Mouse (Mus musculus) right cerebral cortex, adult 18-20 months (tissue): Measurements from ENCODE around the gene Rpl9-ps6.

Experiments used
- DNase-seq: peaks from one replicate; pipeline ENCODE4 v3.0.0; 2022; ENCODE audit warnings: mixed read lengths

Rpl9-ps6 gene

DNA sequence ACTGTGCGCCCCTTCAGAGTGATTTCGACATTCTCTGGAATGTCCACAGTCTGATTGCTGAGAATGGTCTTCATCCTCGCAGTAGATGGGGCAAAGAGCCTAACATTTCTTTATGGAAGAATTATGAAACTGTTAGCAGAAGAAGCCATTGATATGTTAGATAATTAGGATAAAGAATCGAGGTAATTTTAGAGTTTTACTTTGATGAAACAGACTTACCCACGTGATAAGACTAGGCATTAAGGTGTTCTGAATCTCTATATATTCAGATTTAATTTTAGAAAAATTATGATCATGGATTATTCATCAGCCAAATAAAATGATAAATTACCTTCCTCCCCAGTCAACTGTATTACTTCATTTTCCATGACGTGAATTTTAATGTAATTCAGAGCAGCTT lies at the start of gene Rpl9-ps6:
Gene Rpl9-ps6 (minus strand): TSS at position 101 of the 400 bp plus-strand sequence.
- no peak for DNase-seq

DNA sequence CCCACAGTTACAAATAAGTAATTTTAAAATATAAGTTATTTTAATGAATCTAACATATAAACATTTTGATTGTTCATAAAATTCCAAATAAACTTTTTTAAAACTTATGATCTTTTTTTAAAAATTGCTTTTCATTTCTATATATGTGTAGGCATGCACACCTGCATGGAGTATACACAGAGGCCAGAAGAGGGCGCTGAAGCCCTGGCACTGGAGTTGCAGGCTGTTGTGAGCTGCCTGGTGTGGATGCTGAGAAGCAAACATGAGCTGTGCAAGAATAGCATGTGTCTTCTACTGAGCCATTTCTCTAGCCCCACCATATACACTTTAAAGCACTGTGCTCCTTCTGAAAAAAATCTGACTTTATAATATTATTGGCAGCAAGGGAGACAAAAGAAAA lies 46.1 kb upstream of the Rpl9-ps6 start:
- DNase-seq: no peak

DNA sequence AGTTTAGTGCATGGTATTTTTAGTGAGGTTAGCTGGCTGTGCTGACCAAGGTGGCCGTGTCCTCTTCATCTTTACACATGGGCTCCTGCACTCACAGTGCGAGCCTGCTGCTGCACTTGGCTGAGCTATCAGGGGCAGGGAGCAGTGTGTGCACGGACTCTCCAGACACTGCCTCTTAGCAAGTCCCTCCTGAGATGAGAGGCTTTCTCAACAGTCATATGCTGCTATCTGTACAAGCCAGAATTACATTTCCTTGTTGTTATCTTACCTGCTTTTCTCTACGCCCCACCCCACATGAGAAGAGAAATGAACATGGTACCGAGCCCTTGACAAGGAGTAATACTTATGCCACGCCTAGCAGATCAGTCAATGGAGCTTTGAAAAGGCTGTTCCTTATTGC lies 44.6 kb upstream of the Rpl9-ps6 start:
- no peak for DNase-seq

DNA sequence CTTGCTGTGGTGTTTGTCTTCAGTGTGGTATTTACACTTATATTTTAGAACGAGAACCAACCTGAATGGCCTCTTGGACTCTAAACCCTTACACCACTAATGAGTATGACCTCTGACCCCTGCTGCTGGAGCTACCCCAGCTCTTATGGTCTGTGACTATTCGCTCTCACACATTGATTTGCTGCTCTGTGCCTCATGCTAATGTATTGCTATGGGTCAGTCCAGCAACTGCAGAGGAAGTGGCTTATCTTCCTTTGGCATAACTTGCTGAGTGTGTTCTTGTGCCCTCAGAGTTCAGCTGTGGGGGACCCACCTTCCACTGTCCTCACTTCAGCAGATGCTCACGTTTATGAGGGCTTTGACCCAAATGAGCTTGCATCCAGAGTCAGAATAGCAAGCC lies 43.9 kb upstream of the Rpl9-ps6 start:
- DNase-seq: no peak

DNA sequence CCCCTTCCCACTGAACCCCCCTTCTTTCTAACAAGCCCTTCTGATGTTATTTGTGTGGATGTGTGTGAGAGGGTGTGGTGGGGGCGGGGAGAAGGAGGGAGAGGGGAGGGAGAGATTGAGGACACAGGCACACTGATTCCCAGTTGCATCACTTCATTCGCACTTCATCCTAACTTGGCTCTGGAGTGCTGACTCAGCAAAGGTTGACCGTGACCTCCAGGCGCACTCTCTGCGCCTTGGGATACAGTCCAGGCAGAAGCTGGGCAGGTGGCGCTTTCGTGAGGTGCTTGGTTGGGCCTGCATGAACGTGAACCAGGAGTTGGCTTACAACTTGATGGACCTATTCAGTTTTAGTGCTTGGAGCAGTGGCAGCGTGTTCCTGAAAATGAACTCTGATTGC lies 41.1 kb upstream of the Rpl9-ps6 start:
- no peak for DNase-seq

DNA sequence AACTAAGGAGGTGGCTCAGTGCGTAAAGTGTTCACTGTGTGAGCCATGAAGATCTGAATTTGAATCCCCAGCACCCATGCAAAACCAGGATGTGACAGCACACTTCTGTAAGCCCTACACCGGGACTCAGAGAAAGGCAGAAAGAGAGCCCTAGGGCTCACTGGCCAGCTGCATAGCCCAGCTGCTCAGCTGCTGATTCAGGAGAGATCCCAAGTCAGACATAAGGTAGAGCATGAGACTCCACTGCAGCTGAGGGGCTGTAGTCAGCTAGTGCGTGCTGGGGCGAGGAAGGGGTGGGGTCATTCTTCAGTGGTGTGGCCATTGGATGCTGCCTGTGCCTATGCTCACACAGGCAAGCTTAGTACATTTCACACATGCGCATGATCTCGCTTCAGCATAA lies 40.7 kb upstream of the Rpl9-ps6 start:
- no peak for DNase-seq

DNA sequence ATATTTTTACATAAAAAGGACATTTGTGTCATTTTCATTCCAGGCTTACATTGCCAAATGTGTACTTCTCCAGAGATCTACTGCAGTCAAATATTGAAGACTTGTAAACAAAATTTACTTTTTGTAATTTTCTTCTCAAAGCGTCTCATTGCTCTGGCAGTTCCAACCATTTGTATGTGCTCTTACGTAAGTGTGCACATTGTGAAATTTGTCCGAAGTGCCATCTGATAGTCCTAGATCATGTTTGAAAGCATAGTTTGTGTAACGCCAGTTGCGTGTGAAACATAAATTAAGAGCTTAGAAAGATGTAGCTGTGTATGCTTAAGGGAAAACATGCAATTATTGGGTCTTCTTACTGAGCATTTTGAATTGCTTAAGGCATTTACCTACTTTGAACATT lies 40.1 kb upstream of the Rpl9-ps6 start:
- DNase-seq: no peak

DNA sequence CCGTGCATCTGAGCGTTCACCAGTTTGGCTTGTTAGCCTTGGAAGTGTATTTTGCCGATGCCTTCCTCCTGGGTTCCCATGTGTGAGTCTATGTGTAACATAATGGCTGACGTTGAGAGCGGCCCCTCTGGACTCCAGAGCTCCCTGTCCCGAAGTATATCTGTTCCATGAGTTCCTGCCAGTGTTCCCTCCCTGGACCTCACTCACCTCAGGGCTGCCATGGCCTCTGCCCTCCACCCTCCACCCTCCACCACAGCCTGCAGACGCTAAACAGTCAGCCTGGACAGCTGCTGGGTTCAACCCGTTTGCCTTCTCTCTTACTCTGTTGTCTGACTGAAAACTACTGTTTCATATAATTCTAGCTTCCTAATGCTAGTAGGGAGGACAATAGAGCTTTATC lies 39.7 kb upstream of the Rpl9-ps6 start:
- DNase-seq: no peak

DNA sequence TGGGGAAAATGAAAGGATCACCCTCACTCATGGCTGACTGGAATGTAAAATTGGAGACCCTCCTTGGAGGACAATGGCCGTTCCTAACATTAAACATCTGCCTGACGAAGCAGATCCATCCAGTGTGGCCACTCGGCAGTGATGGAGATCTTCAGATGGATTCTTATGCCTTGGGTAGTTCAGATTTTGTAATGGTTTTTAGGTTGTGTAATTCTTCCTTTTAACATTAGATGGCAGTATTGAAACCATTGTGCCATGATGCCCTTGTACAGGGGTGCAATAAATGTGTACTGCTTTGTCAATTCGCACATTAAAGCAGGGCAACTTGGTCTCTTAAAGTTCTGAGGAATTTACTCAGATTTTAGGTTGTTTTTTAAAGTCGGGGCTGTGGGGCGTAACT lies 35.0 kb upstream of the Rpl9-ps6 start:
- DNase-seq: no peak

DNA sequence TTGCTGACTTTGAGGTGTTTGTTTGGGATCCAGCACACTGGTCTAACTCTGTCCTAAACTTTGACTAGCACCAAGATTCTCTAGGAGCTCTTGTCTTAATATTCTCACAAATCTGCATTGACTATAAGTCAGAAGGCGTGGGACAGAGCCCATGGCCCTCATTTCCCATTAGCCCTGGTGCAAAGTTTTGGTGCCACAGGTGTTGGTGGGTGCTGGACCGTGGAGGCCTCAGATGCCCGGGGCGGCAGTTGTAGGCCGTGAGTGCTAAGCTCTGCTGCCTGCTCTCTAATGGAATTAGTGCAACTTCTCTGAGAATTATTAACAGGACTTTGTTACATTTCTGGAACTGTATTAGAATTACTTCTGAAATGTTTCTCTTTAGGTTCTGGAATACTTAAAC lies 31.6 kb upstream of the Rpl9-ps6 start:
- DNase-seq: no peak

DNA sequence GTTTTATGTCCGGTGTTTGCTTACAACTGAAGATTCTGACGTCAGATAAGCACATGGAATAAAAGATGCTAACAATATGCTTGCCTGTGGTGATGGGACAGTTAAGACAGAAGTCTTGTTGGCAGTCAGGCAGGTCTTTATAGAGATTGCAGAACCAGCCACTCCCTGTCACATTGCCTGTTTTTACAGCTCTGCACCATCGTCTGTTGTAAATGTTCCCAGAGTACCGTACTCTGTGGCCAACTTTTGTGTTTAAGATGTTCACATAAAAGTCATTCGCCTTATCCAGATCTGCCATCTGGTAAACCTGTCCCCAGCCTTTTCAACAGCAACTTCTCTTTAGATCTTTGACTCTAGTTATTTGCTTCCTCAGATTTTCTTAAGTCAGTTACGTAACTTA lies 31.0 kb upstream of the Rpl9-ps6 start:
- peak; percentile 17 for DNase-seq

DNA sequence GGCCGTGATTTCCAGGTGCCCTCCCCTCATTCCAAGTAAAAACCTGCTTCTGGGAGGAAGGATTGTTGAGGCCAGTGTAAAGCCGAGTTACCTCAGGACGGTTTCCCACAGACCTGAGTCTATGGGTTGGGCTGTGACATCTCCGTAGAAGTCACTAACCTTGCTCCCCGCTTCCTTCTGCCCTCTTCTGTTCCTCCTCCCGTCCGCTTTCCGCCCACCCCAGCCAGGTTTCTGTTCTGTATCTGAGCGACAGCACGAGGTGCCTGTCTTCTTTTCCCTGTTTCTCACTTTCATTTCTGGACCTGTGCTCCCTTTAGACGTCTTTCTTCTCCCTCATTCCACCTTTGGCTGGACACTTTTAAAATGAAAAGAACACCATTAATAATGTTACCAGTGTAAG lies 28.7 kb upstream of the Rpl9-ps6 start:
- no peak for DNase-seq

DNA sequence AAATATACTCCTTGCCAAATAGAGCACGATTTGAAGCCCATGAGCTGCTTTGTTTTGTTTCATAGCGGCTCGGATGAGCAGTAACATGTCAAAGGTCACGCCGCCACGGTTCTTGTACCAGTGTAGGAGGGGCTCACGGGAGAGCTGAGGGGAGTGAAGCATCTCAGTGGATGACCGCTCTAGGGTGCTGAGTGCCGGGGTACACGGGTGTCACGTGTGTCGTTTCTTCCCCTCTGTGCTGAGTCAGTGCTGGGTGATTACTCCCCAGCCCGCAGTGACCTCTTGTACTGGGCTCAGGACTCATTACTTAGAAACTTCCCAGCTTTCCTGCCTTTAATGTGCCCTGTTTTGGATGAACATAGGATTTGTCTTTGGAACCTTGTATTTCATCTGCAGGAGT lies 28.2 kb upstream of the Rpl9-ps6 start:
- DNase-seq: no peak

DNA sequence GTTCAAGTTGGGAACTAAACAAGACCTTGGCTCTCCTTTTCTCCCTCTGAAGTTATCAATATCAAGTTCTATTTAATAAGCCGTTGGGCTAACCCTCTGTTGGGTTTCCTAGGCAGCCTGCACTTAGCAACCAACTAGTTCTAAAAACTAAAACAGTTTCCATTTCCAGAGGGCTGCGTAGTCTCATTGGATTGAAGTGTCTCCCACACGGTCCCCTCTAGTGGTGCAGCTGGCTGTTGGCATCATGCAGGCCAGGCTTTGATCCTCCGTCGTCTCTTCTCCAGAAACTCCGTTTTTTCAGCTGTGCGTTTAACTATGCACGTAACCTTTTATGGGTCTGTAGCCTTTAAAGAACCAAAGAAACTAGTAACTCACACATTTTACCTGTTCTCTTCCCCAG lies 27.1 kb upstream of the Rpl9-ps6 start:
- DNase-seq: peak; percentile 33

DNA sequence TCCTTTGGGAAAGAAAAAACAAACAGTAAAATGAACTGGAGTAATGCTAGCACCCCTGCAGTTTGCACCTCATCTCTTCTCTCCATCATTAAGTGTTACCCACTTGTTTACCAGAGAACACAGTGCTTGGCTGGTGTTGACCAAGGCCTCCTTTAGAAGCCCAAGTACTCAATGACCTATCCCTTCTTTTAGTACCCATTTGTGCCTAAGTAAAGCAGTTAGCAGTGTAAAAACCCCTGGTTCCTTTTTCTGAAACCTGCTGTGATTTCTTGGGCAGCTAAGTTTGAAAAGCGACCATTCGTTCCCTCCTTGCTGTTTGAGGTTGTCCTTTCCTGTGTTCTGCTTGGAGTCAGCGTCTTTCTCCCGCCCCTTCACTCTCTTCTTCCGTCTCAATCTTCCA lies 26.6 kb upstream of the Rpl9-ps6 start:
- DNase-seq: no peak

DNA sequence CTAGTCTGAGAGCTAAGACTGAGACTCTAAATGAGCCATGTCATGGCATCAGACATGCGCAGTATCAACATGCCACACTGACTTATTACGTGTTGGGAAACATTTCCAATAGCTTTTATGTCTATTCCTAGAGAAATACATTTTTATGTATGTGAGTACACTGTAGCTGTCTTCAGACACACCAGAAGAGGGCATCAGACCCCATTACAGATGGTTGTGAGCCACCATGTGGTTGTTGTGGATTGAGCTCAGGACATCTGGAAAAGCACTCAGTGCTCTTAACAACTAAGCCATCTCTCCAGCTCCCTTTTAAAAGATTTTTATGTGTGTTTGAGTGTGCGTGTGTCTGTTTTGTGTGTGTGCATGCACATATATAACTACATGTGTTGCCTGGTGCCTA lies 26.0 kb upstream of the Rpl9-ps6 start:
- DNase-seq: no peak

DNA sequence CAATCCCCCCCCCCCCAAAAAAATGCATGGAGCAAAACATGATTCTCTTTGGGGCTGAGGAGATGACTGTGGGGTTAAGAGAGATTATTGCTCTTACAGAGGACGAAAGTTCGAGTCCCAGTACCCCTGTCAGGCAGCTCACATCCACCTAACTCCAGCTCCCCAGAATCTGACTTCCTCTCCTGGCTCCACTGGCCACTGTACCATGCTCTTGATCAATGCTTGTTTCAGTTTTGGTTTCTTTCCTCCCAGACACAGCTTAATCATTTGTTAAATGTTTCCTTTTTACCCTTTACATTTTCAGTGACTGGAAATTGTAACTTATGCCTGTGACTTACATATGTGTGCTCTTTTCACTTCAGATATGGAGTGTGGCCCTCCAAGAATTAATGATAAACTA lies 24.6 kb upstream of the Rpl9-ps6 start:
- DNase-seq: no peak

DNA sequence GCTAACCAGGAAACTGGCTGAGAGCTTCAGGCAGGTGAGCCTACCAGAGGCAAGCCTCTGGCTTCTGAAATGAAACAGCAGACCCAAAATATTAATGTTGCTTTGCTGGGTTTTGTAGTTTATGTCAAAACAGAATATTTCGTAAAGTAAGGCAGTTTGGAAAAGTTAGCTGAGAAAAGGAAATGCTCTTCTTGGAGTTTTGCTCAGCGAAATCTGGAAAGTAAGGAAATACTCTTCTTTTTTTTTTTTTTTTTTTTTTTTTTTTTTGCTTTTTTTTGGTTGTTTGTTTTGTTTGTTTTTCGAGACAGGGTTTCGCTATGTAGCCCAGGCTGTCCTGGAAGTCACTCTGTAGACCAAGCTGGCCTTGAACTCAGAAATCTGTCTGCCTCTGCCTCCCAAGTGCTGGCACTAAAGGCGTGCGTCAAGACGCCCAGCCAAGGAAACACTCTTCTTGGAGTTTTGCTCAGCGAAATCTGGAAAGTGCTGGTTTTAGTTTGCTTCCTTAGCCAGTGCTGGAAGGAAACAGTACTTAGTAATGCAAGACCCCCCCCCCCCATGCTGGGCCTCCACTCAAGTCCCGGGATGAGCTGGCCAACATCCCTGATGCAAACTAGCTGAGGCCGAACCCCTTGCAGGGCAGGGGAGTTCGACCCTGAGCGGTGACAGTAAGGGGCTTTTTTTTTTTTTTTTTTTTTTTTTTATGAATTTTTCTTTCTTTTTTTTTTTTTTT lies 23.0 kb upstream of the Rpl9-ps6 start:
- no peak for DNase-seq

DNA sequence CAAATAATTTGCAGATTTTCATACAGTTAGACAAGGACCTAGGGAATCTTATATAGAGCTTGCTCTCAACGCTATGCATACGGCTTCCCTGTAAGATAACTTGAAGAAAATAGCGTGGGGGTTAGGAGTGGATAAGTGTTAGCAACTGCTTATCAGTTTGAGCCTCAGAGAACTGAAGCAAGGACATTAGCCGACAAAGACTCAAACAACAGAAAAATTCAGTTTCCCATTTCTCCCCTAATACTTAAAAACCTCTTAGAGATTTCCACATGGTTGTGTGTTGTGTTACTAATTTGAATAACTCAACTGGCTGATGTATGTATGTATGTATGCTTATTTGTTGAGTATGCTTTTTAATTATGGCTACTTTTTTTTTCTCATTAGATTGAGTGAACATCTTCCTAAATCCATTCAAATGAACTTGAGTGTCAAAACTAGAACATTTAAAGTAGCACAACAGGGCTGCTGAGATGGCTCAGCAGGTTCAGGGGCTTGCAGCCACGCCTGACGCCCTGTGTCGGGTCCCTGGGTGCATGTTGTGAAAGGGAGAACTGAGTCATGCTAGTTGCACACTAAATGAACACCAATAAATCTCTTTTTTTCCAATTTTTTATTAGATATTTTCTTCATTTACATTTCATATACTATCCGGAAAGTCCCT lies 21.3 kb upstream of the Rpl9-ps6 start:
- DNase-seq: no peak

DNA sequence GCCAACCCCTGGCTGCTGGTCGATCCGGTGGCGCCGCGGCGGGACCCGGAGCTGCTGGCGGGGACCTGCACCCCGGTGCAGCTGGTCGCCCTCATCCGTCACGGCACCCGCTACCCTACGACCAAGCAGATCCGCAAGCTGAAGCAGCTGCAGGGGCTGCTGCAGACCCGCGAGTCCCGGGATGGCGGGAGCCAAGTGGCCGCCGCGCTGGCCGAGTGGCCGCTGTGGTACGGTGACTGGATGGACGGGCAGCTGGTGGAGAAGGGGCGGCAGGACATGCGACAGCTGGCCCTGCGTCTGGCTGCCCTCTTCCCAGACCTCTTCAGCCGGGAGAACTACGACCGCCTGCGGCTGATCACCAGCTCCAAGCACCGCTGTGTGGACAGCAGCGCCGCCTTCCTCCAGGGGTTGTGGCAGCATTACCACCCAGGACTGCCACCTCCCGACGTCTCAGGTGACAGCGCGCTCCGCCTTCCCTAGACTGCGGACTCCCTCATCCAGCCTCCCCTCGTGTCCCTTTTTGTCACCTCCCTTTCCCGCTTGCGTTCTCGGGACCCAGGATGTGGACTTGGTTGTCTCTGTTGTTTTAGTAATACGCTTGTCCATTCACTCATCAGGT lies 19.8 kb upstream of the Rpl9-ps6 start:
- DNase-seq: peak; percentile 79

DNA sequence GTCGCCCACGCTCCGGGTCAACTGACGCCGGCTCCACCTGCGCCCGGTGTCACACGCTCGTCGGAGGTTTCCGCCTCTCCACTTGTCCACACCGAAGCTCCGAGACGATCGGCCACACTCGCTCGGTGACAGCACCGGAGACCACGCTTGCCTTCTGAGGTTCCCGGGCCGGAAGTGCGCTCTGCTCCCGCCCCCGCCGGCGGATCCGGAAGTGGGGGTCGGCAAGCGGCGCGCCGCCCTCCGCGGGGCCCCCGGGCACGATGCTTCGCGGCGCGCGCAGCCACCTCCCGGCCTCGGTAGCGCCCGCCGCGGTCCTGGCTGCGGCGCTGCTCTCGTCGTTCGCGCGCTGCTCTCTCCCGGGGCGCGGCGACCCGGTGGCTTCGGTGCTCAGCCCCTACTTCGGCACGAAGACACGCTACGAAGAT lies 19.3 kb upstream of the Rpl9-ps6 start, which contains the start of gene Minpp1:
Gene Minpp1 (plus strand): TSS at position 89 of the 425 bp plus-strand sequence.
- peak; percentile 90 for DNase-seq

DNA sequence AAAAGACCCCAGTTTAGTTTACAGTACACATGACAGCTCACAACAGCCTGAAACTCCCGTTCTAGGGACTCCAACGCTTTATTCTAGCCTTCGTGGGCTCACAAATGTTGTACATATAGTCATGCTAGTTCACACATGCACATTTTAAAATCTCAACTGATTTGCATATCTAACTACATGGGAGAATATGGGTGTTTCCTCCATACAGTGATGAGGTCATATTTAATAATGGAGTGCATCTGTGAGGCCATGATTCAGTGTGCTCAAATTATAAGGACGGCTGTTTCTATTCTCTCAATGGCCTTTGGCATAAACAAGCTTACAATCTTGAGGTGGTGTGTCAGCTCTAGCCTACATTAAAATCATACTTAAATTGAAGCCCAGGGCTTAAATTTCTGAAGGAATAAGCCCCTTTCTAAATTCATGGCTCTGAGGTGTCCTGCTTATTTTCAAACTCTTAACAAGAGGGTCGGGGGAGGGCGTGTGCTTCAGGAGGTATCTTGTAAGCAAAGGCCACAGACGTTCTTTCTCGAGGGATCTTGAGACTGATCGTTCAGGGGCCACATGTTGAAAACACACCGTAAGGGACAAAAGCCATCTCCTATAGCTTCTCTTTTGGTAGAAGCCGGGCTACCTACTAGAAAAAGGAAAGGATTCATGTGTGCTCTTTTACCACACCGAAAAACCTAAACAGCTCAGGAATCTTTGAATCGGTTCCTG lies 18.7 kb upstream of the Rpl9-ps6 start:
- no peak for DNase-seq

DNA sequence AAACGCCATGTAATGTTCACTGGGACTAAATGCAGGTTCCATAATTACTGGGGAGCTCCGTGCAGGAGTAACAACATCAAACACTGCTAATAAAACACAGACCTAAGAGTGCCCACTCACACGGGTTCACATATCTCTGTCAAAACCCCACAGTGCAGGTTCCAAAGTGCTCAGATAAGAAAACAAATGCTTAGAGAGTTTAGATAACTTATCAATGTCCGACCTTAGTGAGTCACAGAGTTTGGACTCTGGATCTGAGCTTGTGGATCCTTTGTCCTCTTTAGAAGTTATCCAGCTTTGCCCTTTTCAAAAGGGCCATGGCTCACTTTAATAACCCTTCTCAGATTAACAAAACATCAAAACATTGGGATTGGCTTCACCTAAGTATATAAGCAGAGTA lies 15.1 kb upstream of the Rpl9-ps6 start:
- no peak for DNase-seq
